Mouse (Mus musculus): ENCODE data around the gene Catsperb.
"Not testable (repeated sequence)": the region's sequence is repeated elsewhere in the genome, so short reads cannot be mapped to it uniquely, and the experiment has no call there.

Gene Catsperb

GRCm38 (mm10) chr12:101404353-101404752 is at the start of gene Catsperb:
Gene Catsperb, plus strand, starts transcription at chr12:101404653.
- DNase-seq (ENCODE audit: low read depth, low spot score) = not testable (repeated sequence)

GRCm38 (mm10) chr12:101361468-101361867 is 43.0 kb upstream of the Catsperb start:
- DNase-seq (ENCODE audit: low read depth, low spot score) = not testable (repeated sequence)

DNA sequence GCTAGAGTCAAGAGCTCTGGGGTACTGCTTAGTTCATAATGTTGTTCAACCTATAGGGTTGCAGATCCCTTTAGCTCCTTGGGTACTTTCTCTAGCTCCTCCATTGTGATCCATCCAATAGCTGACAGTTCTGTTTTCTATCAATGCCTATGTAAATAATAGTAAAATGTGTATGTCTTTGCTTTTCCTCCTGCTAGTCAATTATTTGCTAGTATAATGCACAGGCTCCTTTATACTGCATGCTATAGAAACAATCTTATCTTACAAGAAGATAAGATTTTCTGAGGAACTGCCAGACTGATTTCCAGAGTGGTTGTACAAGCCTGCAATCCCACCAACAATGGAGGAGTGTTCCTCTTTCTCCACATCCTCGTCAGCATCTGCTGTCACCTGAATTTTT is 23.0 kb upstream of the Catsperb start:
- not testable (repeated sequence) for DNase-seq (ENCODE audit: low read depth, low spot score)

DNA sequence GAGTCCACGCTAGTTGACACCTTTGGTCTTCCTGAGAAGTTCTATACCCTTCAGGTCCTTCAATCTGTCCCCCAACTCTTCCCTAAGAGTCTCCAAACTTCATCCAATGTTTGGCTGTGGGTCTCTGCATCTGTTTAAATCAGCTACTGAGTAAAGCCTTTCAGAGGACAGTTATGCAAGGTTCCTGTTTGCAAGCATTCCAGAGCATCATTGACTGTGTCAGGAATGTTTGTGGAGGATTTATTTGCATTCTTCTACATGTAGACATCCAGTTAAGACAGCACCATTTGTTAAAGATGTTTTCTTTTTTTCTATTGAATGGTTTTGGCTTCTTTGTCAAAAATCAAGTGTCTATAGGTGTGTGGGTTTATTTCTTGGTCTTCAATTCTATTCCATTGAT is 21.7 kb downstream of the Catsperb start:
- no peak for DNase-seq (ENCODE audit: low read depth, low spot score)

DNA sequence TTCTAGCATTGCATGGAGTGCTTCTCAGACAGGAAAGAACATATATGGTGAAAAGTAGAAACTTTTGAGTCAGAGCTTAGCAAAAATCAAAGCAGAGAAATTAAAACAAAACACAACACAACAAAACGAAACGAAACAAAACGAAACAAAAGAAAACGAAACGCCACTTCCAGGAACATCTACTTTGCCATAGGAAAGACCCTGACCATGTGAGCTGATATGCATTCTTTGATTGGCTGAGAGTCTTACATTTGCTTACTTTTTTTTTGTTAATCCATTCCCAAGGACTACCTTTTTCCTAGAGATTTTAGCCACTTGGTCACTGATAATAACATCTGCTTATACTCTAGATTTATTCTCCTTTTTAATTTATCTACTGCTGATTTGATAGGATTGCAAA is 57.6 kb downstream of the Catsperb start:
- no peak for DNase-seq (ENCODE audit: low read depth, low spot score)

DNA sequence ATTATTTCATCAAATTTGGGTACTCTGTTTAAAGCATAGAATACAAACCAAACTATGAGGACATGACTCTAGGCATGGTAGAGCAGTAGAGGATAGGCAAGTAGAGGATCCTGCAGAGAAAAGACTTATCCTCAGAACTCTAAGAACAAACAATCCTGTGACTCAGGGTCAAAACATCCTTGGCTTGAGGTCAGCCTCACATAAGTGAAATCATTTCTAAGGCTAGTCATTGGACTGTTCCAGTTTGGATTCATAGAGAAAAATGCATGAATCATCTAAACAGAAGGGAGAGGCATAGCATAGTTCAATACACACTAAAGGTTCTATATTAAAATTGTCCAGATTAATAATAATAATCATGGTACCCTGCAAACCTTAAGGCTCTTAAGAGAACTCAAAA is 79.1 kb downstream of the Catsperb start:
- no peak for DNase-seq (ENCODE audit: low read depth, low spot score)

DNA sequence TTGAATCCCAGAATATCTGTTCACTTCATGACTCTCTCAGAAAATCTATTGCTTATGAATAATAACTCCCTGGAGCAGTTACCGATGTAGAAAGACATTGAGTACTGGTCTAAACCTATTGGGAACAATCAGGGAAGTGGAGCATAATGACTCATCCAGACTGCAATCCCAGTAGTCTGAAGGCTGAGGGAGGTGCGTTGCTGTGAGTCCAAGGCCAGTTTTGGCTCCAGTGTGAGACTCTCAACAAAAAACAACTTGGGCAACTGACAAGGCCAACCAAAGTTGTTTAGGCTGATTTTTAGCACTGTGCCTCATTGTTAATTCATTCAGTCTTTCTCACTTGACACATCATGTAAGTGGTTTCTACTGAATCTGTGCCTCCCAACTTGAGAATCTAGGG is 106.9 kb downstream of the Catsperb start:
- DNase-seq (ENCODE audit: low read depth, low spot score) = not testable (repeated sequence)

DNA sequence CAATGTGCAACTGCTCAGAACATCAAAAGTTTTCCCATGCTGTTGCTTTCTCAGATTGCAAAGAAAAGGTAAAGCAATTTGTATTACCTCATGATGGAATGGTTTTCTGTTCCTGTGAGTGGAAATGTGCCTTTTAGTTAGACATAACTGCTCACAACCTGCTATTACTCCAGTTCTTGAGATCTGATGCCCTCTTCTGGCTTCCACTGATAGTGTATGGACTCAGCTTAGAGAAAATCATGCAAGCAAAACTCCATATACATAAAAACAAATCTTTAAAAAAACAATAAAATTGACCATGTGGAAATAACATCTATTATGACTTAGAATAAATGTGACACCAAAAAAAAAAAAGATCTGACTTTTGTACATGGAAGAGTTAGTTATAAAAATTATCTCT is 202.2 kb downstream of the Catsperb start:
- DNase-seq (ENCODE audit: low read depth, low spot score) = not testable (repeated sequence)

GRCm38 (mm10) chr12:101633137-101633536 is 228.7 kb downstream of the Catsperb start:
- DNase-seq (ENCODE audit: low read depth, low spot score) = no peak

GRCm38 (mm10) chr12:101667502-101667901 is 263.0 kb downstream of the Catsperb start:
- DNase-seq (ENCODE audit: low read depth, low spot score) = no peak

Data from CD4-positive helper T cell, adult 2 months (primary cell).